Mouse (Mus musculus) heart, embryonic 15.5 days (tissue): ENCODE results near the gene Gm29666. TPM values are rescaled to one million over a fixed set of nuclear protein-coding genes. Genes with fewer than 3 reads are reported as not detected.
A peak's percentile ranks its signal among the peaks of the same experiment; 100 is the strongest.
"Not testable (repeated sequence)": the region's sequence is repeated elsewhere in the genome, so short reads cannot be mapped to it uniquely, and the experiment has no call there.

ENCODE experiments used
- ATAC-seq: fragments of 200-750 bp; cut with Nextera tagmentation; replicated peaks from 2 replicates; pipeline ENCODE4 v1.8.0; 2017; ENCODE audit warnings: low read depth, moderate TSS enrichment; ENCODE audit not compliant: insufficient number of reproducible peaks, insufficient read depth, low FRiP score
- H3K27ac ChIP-seq: fragments of 300-500 bp; sonication (generic); 2 replicates; pipeline ENCODE4 v1.5.1; 2015; ENCODE audit warnings: mild to moderate bottlenecking, inconsistent platforms
- H3K27me3 ChIP-seq: fragments of 300-500 bp; sonication (generic); 2 replicates; pipeline ENCODE4 v1.6.1; 2015; ENCODE audit warnings: inconsistent platforms
- H3K36me3 ChIP-seq: fragments of 300-500 bp; sonication (generic); 2 replicates; pipeline ENCODE4 v1.6.1; 2015; ENCODE audit warnings: mild to moderate bottlenecking, inconsistent platforms
- H3K4me1 ChIP-seq: fragments of 300-500 bp; sonication (generic); replicated peaks from 2 replicates; pipeline ENCODE4 v1.6.1; 2015; ENCODE audit warnings: inconsistent platforms
- H3K4me2 ChIP-seq: fragments of 300-500 bp; sonication (generic); 2 replicates; pipeline ENCODE4 v1.6.1; 2015; ENCODE audit warnings: inconsistent platforms, mild to moderate bottlenecking, moderate library complexity
- H3K4me3 ChIP-seq: fragments of 300-500 bp; sonication (generic); 2 replicates; pipeline ENCODE4 v1.5.1; 2015; ENCODE audit warnings: mild to moderate bottlenecking, inconsistent platforms
- H3K9ac ChIP-seq: fragments of 300-500 bp; sonication (generic); 2 replicates; pipeline ENCODE4 v1.6.1; 2015; ENCODE audit warnings: mild to moderate bottlenecking, inconsistent platforms
- H3K9me3 ChIP-seq: fragments of 300-500 bp; sonication (generic); replicated peaks from 2 replicates; pipeline ENCODE4 v1.6.1; 2016; ENCODE audit warnings: inconsistent platforms
- WGBS: fragments of 180-500 bp; shearing (Covaris S2); methylation state at CpG from one replicate; pipeline ENCODE4 v1.1.7; 2015; ENCODE audit warnings: mixed read lengths; 5-methylcytosine and 5-hydroxymethylcytosine counted together
- polyA plus RNA-seq: library from polyadenylated mRNA; unstranded; fragments of >200 nt; fragmentation: Nextera tagmentation; extraction: Ambion mirVana; gene quantifications from 2 replicates; pipeline ENCODE4 v1.2.1, GENCODE M21; 2015

The Gm29666 gene
- polyA plus RNA-seq, 1 experiment from 2014 or later: 0.40 TPM

- H3K27me3 ChIP-seq: no peaks in the 10 kb centered on the region
- H3K36me3 ChIP-seq: no peaks in the 10 kb centered on the region
- H3K4me3 ChIP-seq: no peak overlapping the region
- WGBS: 15% methylated on average over 7 of the region's 7 CpGs
- peaks cover 13% of the 10 kb centered on the region for H3K4me1 ChIP-seq
- no peak for ATAC-seq
- H3K4me2 ChIP-seq: peak overlapping the region; percentile 7; the same call in 1 of the 2 replicates
- no peaks in the 10 kb centered on the region for H3K9me3 ChIP-seq
- H3K9ac ChIP-seq: no peak overlapping the region
- H3K27ac ChIP-seq: no peak overlapping the region
Observed at GRCm38 (mm10) chr15:84898077-84898476, 21.8 kb downstream of the Gm29666 start.

- H3K36me3 ChIP-seq: no peaks in the 10 kb centered on the region
- H3K27me3 ChIP-seq: peaks cover 4% of the 10 kb centered on the region; the same call in 1 of the 2 replicates
- H3K4me3 ChIP-seq: no peak overlapping the region
- no peak overlapping the region for H3K4me2 ChIP-seq
- H3K27ac ChIP-seq: no peak overlapping the region
- WGBS: 74% methylated on average over 1 of the region's 1 CpGs
- no peak for ATAC-seq
- peaks cover 13% of the 10 kb centered on the region for H3K4me1 ChIP-seq
- no peak overlapping the region for H3K9ac ChIP-seq
- H3K9me3 ChIP-seq: no peaks in the 10 kb centered on the region
Observed at GRCm38 (mm10) chr15:84896664-84897063, 23.2 kb downstream of the Gm29666 start.

GRCm38 (mm10) chr15:84896216-84896615 lies 23.6 kb downstream of the Gm29666 start:
- not testable (repeated sequence) for H3K4me2 ChIP-seq, H3K9ac ChIP-seq, H3K27ac ChIP-seq, ATAC-seq, H3K27me3 ChIP-seq, H3K4me3 ChIP-seq, H3K9me3 ChIP-seq, H3K36me3 ChIP-seq
- H3K4me1 ChIP-seq: peaks cover 13% of the 10 kb centered on the region
- WGBS: 66% methylated on average over 10 of the region's 10 CpGs

- Histone ChIP-seq H3K27ac (no peak overlapping the region), H3K4me2 (no peak overlapping the region), H3K9ac (no peak overlapping the region), H3K36me3 (no peaks in the 10 kb centered on the region), H3K27me3 (peaks cover 4% of the 10 kb centered on the region; the same call in 1 of the 2 replicates), H3K4me3 (no peak overlapping the region), H3K4me1 (no peaks in the 10 kb centered on the region), H3K9me3 (no peaks in the 10 kb centered on the region)
- ATAC-seq: no peak
- 3% methylated on average over 3 of the region's 3 CpGs for WGBS
Observed at GRCm38 (mm10) chr15:84891658-84892057, 28.2 kb downstream of the Gm29666 start.

GRCm38 (mm10) chr15:84891246-84891645 lies 28.6 kb downstream of the Gm29666 start:
- Histone ChIP-seq H3K4me2 (no peak overlapping the region), H3K9ac (no peak overlapping the region), H3K9me3 (no peaks in the 10 kb centered on the region), H3K36me3 (no peaks in the 10 kb centered on the region), H3K27ac (no peak overlapping the region), H3K4me1 (no peaks in the 10 kb centered on the region), H3K4me3 (no peak overlapping the region), H3K27me3 (peaks cover 4% of the 10 kb centered on the region; the same call in 1 of the 2 replicates)
- 51% methylated on average over 3 of the region's 3 CpGs for WGBS
- ATAC-seq: no peak

GRCm38 (mm10) chr15:84888066-84888465 lies 31.8 kb downstream of the Gm29666 start:
- H3K4me3 ChIP-seq: no peak overlapping the region
- H3K36me3 ChIP-seq: no peaks in the 10 kb centered on the region
- H3K4me2 ChIP-seq: no peak overlapping the region
- no peaks in the 10 kb centered on the region for H3K9me3 ChIP-seq
- no peak for ATAC-seq
- WGBS: 63% methylated on average over 12 of the region's 12 CpGs
- no peak overlapping the region for H3K9ac ChIP-seq
- no peaks in the 10 kb centered on the region for H3K4me1 ChIP-seq
- peaks cover 4% of the 10 kb centered on the region; the same call in 1 of the 2 replicates for H3K27me3 ChIP-seq
- no peak overlapping the region for H3K27ac ChIP-seq

- H3K27ac ChIP-seq: no peak overlapping the region
- 0 out of 2 replicates have a peak, but pooled peaks cover 4% of the 10 kb centered on the region for H3K4me1 ChIP-seq
- 74% methylated on average over 12 of the region's 12 CpGs for WGBS
- no peak overlapping the region for H3K4me2 ChIP-seq
- H3K36me3 ChIP-seq: no peaks in the 10 kb centered on the region
- H3K9ac ChIP-seq: no peak overlapping the region
- H3K4me3 ChIP-seq: no peak overlapping the region
- ATAC-seq: no peak
- H3K27me3 ChIP-seq: no peaks in the 10 kb centered on the region
- no peaks in the 10 kb centered on the region for H3K9me3 ChIP-seq
Observed at GRCm38 (mm10) chr15:84877029-84877815, 42.6 kb downstream of the Gm29666 start.

- Histone ChIP-seq H3K9ac (no peak overlapping the region), H3K9me3 (no peaks in the 10 kb centered on the region), H3K4me1 (0 out of 2 replicates have a peak, but pooled peaks cover 4% of the 10 kb centered on the region), H3K27me3 (no peaks in the 10 kb centered on the region), H3K27ac (no peak overlapping the region), H3K4me2 (no peak overlapping the region), H3K4me3 (no peak overlapping the region), H3K36me3 (no peaks in the 10 kb centered on the region)
- no peak for ATAC-seq
- WGBS: 56% methylated on average over 4 of the region's 4 CpGs
Observed at GRCm38 (mm10) chr15:84873867-84874266, 46.0 kb downstream of the Gm29666 start.

- H3K4me1 ChIP-seq: 0 out of 2 replicates have a peak, but pooled peaks cover 4% of the 10 kb centered on the region
- H3K9me3 ChIP-seq: no peaks in the 10 kb centered on the region
- H3K27me3 ChIP-seq: no peaks in the 10 kb centered on the region
- no peak overlapping the region for H3K4me2 ChIP-seq
- H3K4me3 ChIP-seq: no peak overlapping the region
- no peak overlapping the region for H3K9ac ChIP-seq
- 81% methylated on average over 11 of the region's 11 CpGs for WGBS
- no peak overlapping the region for H3K27ac ChIP-seq
- H3K36me3 ChIP-seq: no peaks in the 10 kb centered on the region
- ATAC-seq: no peak
Observed at GRCm38 (mm10) chr15:84873079-84873478, 46.8 kb downstream of the Gm29666 start.

GRCm38 (mm10) chr15:84871802-84872201 lies 48.0 kb downstream of the Gm29666 start:
- Histone ChIP-seq H3K4me1 (0 out of 2 replicates have a peak, but pooled peaks cover 4% of the 10 kb centered on the region), H3K4me2 (no peak overlapping the region), H3K27ac (no peak overlapping the region), H3K4me3 (no peak overlapping the region), H3K27me3 (no peaks in the 10 kb centered on the region), H3K36me3 (no peaks in the 10 kb centered on the region), H3K9me3 (no peaks in the 10 kb centered on the region), H3K9ac (no peak overlapping the region)
- ATAC-seq: no peak
- WGBS: 64% methylated on average over 3 of the region's 3 CpGs

- Histone ChIP-seq H3K27me3 (peaks cover 12% of the 10 kb centered on the region; the same call in 1 of the 2 replicates), H3K9ac (no peak overlapping the region), H3K4me3 (no peak overlapping the region), H3K9me3 (no peaks in the 10 kb centered on the region), H3K27ac (no peak overlapping the region), H3K4me1 (peaks cover 2% of the 10 kb centered on the region; the same call in 1 of the 2 replicates), H3K36me3 (no peaks in the 10 kb centered on the region), H3K4me2 (no peak overlapping the region)
- ATAC-seq: no peak
- 85% methylated on average over 8 of the region's 8 CpGs for WGBS
Observed at GRCm38 (mm10) chr15:84861911-84862310, 57.9 kb downstream of the Gm29666 start.
